Mouse (Mus musculus) lung, embryonic 16.5 days (tissue): ENCODE measurements around the gene Reck. TPM values are rescaled to one million over a fixed set of nuclear protein-coding genes. Genes with fewer than 3 reads are reported as not detected.

Source experiments
- ATAC-seq: fragments of 200-750 bp; cut with Nextera tagmentation; 2 replicates; pipeline ENCODE4 v1.8.0; 2017; ENCODE audit warnings: low read depth, mild to moderate bottlenecking, moderate library complexity
- H3K27ac ChIP-seq: fragments of 300-500 bp; sonication (generic); 2 replicates; pipeline ENCODE4 v1.5.1; 2014; ENCODE audit warnings: mild to moderate bottlenecking, control low read depth, low read length
- H3K27me3 ChIP-seq: fragments of 300-500 bp; sonication (generic); 2 replicates; pipeline ENCODE4 v1.6.1; 2014; ENCODE audit warnings: low read depth, low read length, mixed read lengths; ENCODE audit not compliant: control insufficient read depth, insufficient read depth
- H3K36me3 ChIP-seq: fragments of 300-500 bp; sonication (generic); 2 replicates; pipeline ENCODE4 v1.6.1; 2014; ENCODE audit warnings: low read length; ENCODE audit not compliant: control insufficient read depth, insufficient read depth
- H3K4me1 ChIP-seq: fragments of 300-500 bp; sonication (generic); replicated peaks from 2 replicates; pipeline ENCODE4 v1.6.1; 2014; ENCODE audit warnings: low read length, mixed read lengths; ENCODE audit not compliant: control insufficient read depth, insufficient read depth
- H3K4me2 ChIP-seq: fragments of 300-500 bp; sonication (generic); 2 replicates; pipeline ENCODE4 v1.6.1; 2014; ENCODE audit warnings: low read depth, low read length, control low read depth
- H3K4me3 ChIP-seq: fragments of 300-500 bp; sonication (generic); 2 replicates; pipeline ENCODE4 v1.5.1; 2014; ENCODE audit warnings: mild to moderate bottlenecking, low read length, control low read depth
- H3K9ac ChIP-seq: fragments of 300-500 bp; sonication (generic); 2 replicates; pipeline ENCODE4 v1.6.1; 2014; ENCODE audit warnings: low read length, control low read depth
- H3K9me3 ChIP-seq: fragments of 300-500 bp; sonication (generic); 2 replicates; pipeline ENCODE4 v1.6.1; 2016; ENCODE audit warnings: low read length; ENCODE audit not compliant: control insufficient read depth
- WGBS: fragments of 180-500 bp; shearing (Covaris S2); extraction: QIAGEN DNeasy Blood & Tissue Kit; methylation state at CpG from one replicate; pipeline ENCODE4 v1.1.7; 2014; 5-methylcytosine and 5-hydroxymethylcytosine counted together
- polyA plus RNA-seq: library from polyadenylated mRNA; unstranded; fragments of >200 nt; fragmentation: Nextera tagmentation; extraction: Ambion mirVana; gene quantifications from 2 replicates; pipeline ENCODE4 v1.2.1, GENCODE M21; 2015

Gene Reck
- polyA plus RNA-seq, 1 experiment from 2014 or later: 24.1 TPM

GRCm38 (mm10) chr4:43959523-43960179 is 84.3 kb downstream of the Reck start:
- Histone ChIP-seq H3K27me3 (no peaks in the 10 kb centered on the region), H3K4me3 (no peak overlapping the region), H3K4me1 (peaks cover 18% of the 10 kb centered on the region), H3K9me3 (no peaks in the 10 kb centered on the region), H3K4me2 (no peak overlapping the region), H3K9ac (no peak overlapping the region), H3K27ac (no peak overlapping the region), H3K36me3 (no peaks in the 10 kb centered on the region)
- no peak for ATAC-seq
- WGBS: 50% methylated on average over 9 of the region's 9 CpGs

DNA sequence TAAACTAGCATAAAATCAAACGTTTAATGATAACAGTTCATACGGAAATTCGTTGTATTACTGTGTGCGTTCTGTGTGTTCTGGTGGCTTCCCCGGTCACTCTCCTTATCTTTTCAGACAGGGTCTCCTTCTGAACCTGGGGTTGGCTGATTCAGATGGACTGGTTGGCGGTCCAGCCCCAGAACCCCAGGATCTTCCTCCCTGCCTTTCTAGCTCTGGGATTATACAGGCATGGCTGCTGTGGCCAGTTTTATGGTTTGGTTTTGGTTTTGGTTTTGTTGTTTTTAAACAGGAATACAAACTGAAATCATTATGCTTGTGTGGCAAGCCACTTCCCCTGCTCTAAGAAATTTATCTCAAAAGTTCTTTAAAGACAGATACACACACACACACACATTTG is 84.9 kb downstream of the Reck start:
- Histone ChIP-seq H3K4me2 (no peak overlapping the region), H3K9me3 (no peaks in the 10 kb centered on the region), H3K4me1 (peaks cover 23% of the 10 kb centered on the region), H3K27me3 (no peaks in the 10 kb centered on the region), H3K27ac (no peak overlapping the region), H3K36me3 (no peaks in the 10 kb centered on the region), H3K9ac (no peak overlapping the region), H3K4me3 (no peak overlapping the region)
- no peak for ATAC-seq
- WGBS: 73% methylated on average over 6 of the region's 6 CpGs

DNA sequence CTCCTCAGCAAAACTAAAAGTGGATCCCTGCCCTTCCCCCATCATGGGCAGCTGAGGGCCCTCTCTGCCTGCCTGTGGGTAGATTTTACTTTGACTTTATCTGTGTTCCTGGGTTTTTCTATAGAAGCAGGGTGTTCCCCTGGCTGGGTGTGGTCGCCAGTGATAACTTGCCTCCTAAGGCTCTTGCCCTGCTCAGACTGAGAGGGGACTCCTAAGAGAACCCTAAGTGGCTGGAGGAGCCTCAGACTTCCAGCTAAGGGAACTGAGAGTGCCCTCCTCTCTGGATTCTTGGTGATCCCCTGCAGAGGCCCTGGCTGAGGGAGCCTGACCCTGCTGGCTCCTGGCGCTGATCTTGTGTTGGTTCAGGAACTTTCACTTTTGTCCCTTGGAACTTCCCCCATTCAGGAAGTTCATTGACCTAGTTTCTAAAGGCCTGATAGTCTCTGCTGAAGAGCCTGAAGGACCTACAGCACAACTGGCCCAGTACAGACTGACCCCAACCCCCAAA is 89.0 kb downstream of the Reck start:
- H3K36me3 ChIP-seq: no peaks in the 10 kb centered on the region
- no peaks in the 10 kb centered on the region for H3K9me3 ChIP-seq
- peak overlapping the region; percentile 27; the same call in 1 of the 2 replicates for H3K9ac ChIP-seq
- H3K27ac ChIP-seq: no peak overlapping the region
- H3K27me3 ChIP-seq: no peaks in the 10 kb centered on the region
- H3K4me2 ChIP-seq: no peak overlapping the region
- ATAC-seq: no peak
- WGBS: 34% methylated on average over 2 of the region's 2 CpGs
- H3K4me1 ChIP-seq: peaks cover 21% of the 10 kb centered on the region
- H3K4me3 ChIP-seq: no peak overlapping the region

GRCm38 (mm10) chr4:43964951-43965684 is 89.8 kb downstream of the Reck start:
- WGBS: 48% methylated on average over 4 of the region's 4 CpGs
- peak; percentile 26; the same call in 1 of the 2 replicates for ATAC-seq
- H3K4me3 ChIP-seq: no peak overlapping the region
- H3K36me3 ChIP-seq: no peaks in the 10 kb centered on the region
- no peak overlapping the region for H3K4me2 ChIP-seq
- H3K9me3 ChIP-seq: no peaks in the 10 kb centered on the region
- no peak overlapping the region for H3K9ac ChIP-seq
- peaks cover 21% of the 10 kb centered on the region for H3K4me1 ChIP-seq
- no peak overlapping the region for H3K27ac ChIP-seq
- H3K27me3 ChIP-seq: no peaks in the 10 kb centered on the region

DNA sequence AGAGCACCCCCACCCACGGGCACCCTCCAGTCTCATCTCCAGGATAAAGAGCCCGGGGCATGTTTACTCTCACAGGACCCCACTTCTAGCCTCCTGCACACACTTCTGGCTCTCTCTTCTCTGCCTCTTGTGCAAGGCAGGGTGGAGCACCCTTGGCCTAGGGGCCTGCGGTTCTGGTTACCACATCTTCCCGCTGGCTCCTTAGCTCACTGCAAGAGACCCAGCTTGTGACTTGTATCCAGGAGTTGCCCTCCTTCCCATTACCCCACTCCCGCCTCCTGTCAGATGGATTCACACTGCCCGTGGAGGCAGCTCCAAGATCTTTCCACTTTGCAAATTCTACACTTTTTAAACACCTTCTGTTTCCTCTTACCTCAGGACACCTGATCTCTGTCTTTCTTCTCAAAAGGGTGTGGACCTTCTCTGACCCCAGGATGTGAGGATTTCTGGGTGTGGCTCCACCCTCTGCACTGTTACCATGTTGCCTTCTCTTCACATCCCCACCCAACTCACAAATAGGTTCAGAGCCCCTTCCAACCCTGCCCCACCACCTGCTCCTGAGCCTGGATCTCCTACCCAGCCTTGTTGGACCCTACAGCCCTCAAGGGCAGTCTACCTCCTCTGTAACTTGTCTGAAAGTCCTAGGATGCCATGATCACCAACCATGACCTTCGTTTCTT is 90.7 kb downstream of the Reck start:
- Histone ChIP-seq H3K4me2 (no peak overlapping the region), H3K27ac (no peak overlapping the region), H3K9ac (no peak overlapping the region), H3K4me3 (no peak overlapping the region), H3K4me1 (peaks cover 21% of the 10 kb centered on the region), H3K36me3 (no peaks in the 10 kb centered on the region), H3K27me3 (no peaks in the 10 kb centered on the region), H3K9me3 (no peaks in the 10 kb centered on the region)
- no peak for ATAC-seq
- WGBS: 62% methylated on average over 7 of the region's 7 CpGs

DNA sequence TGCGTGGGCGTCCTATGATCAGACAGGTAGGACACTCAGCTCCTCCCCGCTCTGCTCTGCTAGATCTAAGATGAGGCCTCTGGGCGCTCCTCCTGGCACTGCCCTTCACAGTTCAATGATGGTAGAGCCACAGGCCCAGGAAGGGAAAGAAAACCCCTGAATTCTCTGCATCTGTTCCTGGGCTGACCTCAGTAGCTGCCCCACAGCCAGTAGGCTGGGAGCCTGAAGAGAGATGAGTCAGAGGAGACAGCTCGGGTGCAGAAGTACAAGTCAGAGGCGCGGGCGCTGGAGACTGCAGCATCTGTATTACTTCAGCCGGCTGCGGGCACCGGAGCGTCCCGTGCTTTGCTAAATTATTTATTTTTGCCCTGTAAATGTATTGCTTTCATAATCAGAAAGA is 93.3 kb downstream of the Reck start:
- WGBS: 49% methylated on average over 13 of the region's 13 CpGs
- Histone ChIP-seq H3K36me3 (no peaks in the 10 kb centered on the region), H3K4me1 (peaks cover 34% of the 10 kb centered on the region), H3K27me3 (no peaks in the 10 kb centered on the region), H3K27ac (no peak overlapping the region), H3K4me3 (no peak overlapping the region), H3K4me2 (no peak overlapping the region), H3K9me3 (no peaks in the 10 kb centered on the region), H3K9ac (no peak overlapping the region)
- no peak for ATAC-seq

DNA sequence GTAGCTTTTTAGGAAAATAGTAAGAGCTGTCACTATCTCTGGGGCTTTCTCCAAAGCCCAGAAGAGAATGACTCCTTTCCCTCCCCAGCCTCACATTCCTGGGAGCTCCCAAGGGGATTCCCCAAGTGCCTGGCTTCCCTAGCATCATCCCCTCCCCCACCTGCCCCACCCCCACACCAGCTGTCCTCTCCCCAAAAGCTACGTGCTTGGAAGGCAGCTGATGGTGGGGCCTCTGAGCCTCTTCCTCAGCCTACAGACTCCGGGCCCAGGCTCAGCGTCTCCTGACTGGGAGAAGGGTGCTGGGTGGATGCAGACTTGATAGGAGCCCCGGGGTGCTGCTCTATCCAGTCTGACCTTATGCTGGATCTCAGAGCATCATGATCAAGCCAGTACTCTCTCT is 94.0 kb downstream of the Reck start:
- no peak overlapping the region for H3K27ac ChIP-seq
- no peaks in the 10 kb centered on the region for H3K27me3 ChIP-seq
- ATAC-seq: no peak
- peaks cover 29% of the 10 kb centered on the region for H3K4me1 ChIP-seq
- no peak overlapping the region for H3K4me3 ChIP-seq
- no peak overlapping the region for H3K4me2 ChIP-seq
- H3K9ac ChIP-seq: no peak overlapping the region
- H3K36me3 ChIP-seq: no peaks in the 10 kb centered on the region
- WGBS: 17% methylated on average over 4 of the region's 4 CpGs
- H3K9me3 ChIP-seq: no peaks in the 10 kb centered on the region

DNA sequence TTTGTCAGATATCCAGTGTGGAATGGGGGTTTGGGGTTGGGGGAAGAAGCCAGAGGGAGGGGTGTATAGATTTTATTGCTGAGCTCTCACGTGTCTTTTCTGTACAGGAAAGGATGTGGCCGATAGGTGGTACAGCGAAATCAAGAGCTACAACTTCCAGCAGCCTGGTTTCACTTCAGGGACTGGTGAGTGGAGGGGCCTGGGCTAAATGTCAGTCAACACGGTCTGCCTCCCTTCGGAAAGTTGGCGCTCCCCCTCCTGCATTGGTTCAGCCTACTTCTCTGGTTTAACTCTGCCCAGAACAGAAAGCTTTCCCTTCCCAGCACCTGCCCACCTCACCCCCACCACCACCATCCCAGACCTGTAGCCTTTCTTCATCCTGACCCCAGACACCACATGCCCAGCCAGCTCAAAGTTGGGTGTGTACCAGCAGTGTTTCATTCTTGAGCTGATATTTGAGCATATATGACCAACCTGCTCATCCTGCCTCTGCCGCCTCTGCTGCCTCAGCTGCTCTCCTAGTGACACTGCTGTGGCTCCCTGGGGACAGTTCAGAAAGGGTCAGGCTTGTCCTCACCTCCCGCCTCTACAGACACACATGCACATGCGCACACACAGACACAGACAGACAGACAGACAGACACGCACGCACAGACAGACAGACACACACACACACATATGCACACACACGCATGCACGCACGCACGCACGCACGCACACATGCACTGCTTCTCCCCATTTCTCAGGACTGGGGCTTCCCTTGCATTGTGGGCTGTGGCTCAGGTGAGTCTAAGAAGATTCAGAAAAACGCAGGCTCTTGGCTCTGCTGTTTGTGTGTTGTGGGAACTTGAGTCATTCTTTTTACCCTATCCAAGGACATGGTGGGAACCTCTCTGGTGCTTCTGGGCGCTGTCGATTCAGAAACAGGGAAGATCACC is 95.3 kb downstream of the Reck start:
- no peaks in the 10 kb centered on the region for H3K9me3 ChIP-seq
- 89% methylated on average over 20 of the region's 20 CpGs for WGBS
- no peak for ATAC-seq
- no peak overlapping the region for H3K27ac ChIP-seq
- H3K36me3 ChIP-seq: no peaks in the 10 kb centered on the region
- peaks cover 18% of the 10 kb centered on the region for H3K4me1 ChIP-seq
- no peak overlapping the region for H3K9ac ChIP-seq
- H3K27me3 ChIP-seq: no peaks in the 10 kb centered on the region
- H3K4me2 ChIP-seq: no peak overlapping the region
- H3K4me3 ChIP-seq: no peak overlapping the region
